Mouse (Mus musculus): ENCODE results near the gene Hist1h1t.
A peak's percentile ranks its signal among the peaks of the same experiment; 100 is the strongest.
"Not testable (repeated sequence)": the region's sequence is repeated elsewhere in the genome, so short reads cannot be mapped to it uniquely, and the experiment has no call there.

Hist1h1t gene

GRCm38 (mm10) chr13:23699767-23700166 lies 4.2 kb downstream of the Hist1h1t start:
- no peak for DNase-seq (ENCODE audit: low spot score in 2 of 2)

GRCm38 (mm10) chr13:23700786-23701520 lies 5.3 kb downstream of the Hist1h1t start:
- DNase-seq (ENCODE audit: low spot score in 2 of 2) = peak; percentile 54 to 82

- no peak for DNase-seq (ENCODE audit: low spot score in 2 of 2)
These were observed 6.6 kb downstream of the Hist1h1t start for GRCm38 (mm10) chr13:23702220-23702619.

- DNase-seq (ENCODE audit: low spot score in 2 of 2) = not testable (repeated sequence)
These were observed 7.2 kb downstream of the Hist1h1t start for GRCm38 (mm10) chr13:23702801-23703200.

GRCm38 (mm10) chr13:23705751-23706356 lies 10.2 kb downstream of the Hist1h1t start:
- no peak for DNase-seq (ENCODE audit: low spot score in 2 of 2)

- no peak for DNase-seq (ENCODE audit: low spot score in 2 of 2)
These were observed 11.2 kb downstream of the Hist1h1t start for GRCm38 (mm10) chr13:23706771-23707170.

GRCm38 (mm10) chr13:23708041-23708440 lies 12.4 kb downstream of the Hist1h1t start:
- no peak for DNase-seq (ENCODE audit: low spot score in 2 of 2)

GRCm38 (mm10) chr13:23708654-23709053 lies 13.0 kb downstream of the Hist1h1t start:
- no peak for DNase-seq (ENCODE audit: low spot score in 2 of 2)

GRCm38 (mm10) chr13:23709714-23710373 lies 14.2 kb downstream of the Hist1h1t start:
- DNase-seq (ENCODE audit: low spot score in 2 of 2) = no peak

- DNase-seq (ENCODE audit: low spot score in 2 of 2) = peak in 1 of 2 experiments; percentile 40
These were observed 14.9 kb downstream of the Hist1h1t start, which contains the start of gene Hfe for GRCm38 (mm10) chr13:23710374-23711089. Gene Hfe, minus strand, starts transcription at chr13:23710854.

GRCm38 (mm10) chr13:23716261-23717042 lies 20.8 kb downstream of the Hist1h1t start:
- no peak for DNase-seq (ENCODE audit: low spot score in 2 of 2)

- no peak for DNase-seq (ENCODE audit: low spot score in 2 of 2)
These were observed 21.6 kb downstream of the Hist1h1t start for GRCm38 (mm10) chr13:23717176-23717575.

- not testable (repeated sequence) for DNase-seq (ENCODE audit: low spot score in 2 of 2)
These were observed 22.1 kb downstream of the Hist1h1t start for GRCm38 (mm10) chr13:23717593-23718245.

GRCm38 (mm10) chr13:23724239-23724638 lies 28.6 kb downstream of the Hist1h1t start:
- no peak for DNase-seq (ENCODE audit: low spot score in 2 of 2)

- no peak for DNase-seq (ENCODE audit: low spot score in 2 of 2)
These were observed 29.6 kb downstream of the Hist1h1t start for GRCm38 (mm10) chr13:23725213-23725612.

GRCm38 (mm10) chr13:23728472-23729191 lies 33.0 kb downstream of the Hist1h1t start:
- no peak for DNase-seq (ENCODE audit: low spot score in 2 of 2)

GRCm38 (mm10) chr13:23729192-23729525 lies 33.5 kb downstream of the Hist1h1t start:
- DNase-seq (ENCODE audit: low spot score in 2 of 2) = no peak

GRCm38 (mm10) chr13:23729706-23730105 lies 34.1 kb downstream of the Hist1h1t start:
- DNase-seq (ENCODE audit: low spot score in 2 of 2) = no peak

GRCm38 (mm10) chr13:23730479-23730878 lies 34.9 kb downstream of the Hist1h1t start:
- no peak for DNase-seq (ENCODE audit: low spot score in 2 of 2)

GRCm38 (mm10) chr13:23732156-23732804 lies 36.7 kb downstream of the Hist1h1t start:
- peak in 1 of 2 experiments; percentile 46 for DNase-seq (ENCODE audit: low spot score in 2 of 2)
